Mouse (Mus musculus) CH12.LX (cell line): ENCODE measurements around the gene Bms1. TPM values are rescaled to one million over a fixed set of nuclear protein-coding genes. Genes with fewer than 3 reads are reported as not detected.
A peak's percentile ranks its signal among the peaks of the same experiment; 100 is the strongest.

Experiments used
- DNase-seq: peaks from one replicate; pipeline ENCODE4 v3.0.0-alpha.2; 2013; ENCODE audit errors: extremely low read depth
- H3K27ac ChIP-seq: 2 replicates; pipeline ENCODE4 v1.5.1; 2012; ENCODE audit warnings: low read depth, mild to moderate bottlenecking, control low read depth, moderate library complexity; ENCODE audit not compliant: insufficient read depth
- H3K27me3 ChIP-seq: replicated peaks from 2 replicates; pipeline ENCODE3; 2012; ENCODE audit warnings: inconsistent platforms
- H3K36me3 ChIP-seq, 2 experiments: replicated peaks in 1 of 2; 2 replicates each; pipeline versions ENCODE3 to v1.6.1; 2012; ENCODE audit warnings: inconsistent platforms in 1 of 2, low read length in 1 of 2, mild to moderate bottlenecking in 1 of 2, mixed read lengths in 1 of 2, moderate library complexity in 1 of 2; ENCODE audit not compliant: control insufficient read depth in 1 of 2, insufficient read depth in 1 of 2
- H3K4me1 ChIP-seq, 2 experiments: 2 replicates each; pipeline ENCODE4 v1.6.1; 2012; ENCODE audit warnings: inconsistent platforms in 1 of 2, moderate library complexity in 1 of 2; ENCODE audit not compliant: insufficient read depth in 2 of 2, control insufficient read depth in 1 of 2
- H3K4me2 ChIP-seq: 2 replicates; pipeline ENCODE4 v1.6.1; 2012; ENCODE audit warnings: low read depth, mild to moderate bottlenecking, control low read depth; ENCODE audit not compliant: poor library complexity, insufficient read depth, severe bottlenecking
- H3K4me3 ChIP-seq, 3 experiments: fragments of 150-350 bp in 1 of 3; sonication (generic) in 1 of 3; replicated peaks in 1 of 3; 2 replicates each; pipeline versions ENCODE3 to v1.5.1; 2011 to 2012; ENCODE audit warnings: low read depth in 2 of 3, low read length in 2 of 3, mild to moderate bottlenecking in 2 of 3, moderate library complexity in 2 of 3, control low read depth in 1 of 3, improper control_type of control experiment in 1 of 3, inconsistent platforms in 1 of 3, mixed read lengths in 1 of 3; ENCODE audit not compliant: poor library complexity in 1 of 3
- H3K79me2 ChIP-seq: replicated peaks from 2 replicates; pipeline ENCODE4 v1.6.1; 2012; ENCODE audit warnings: mild to moderate bottlenecking, moderate library complexity; ENCODE audit not compliant: control insufficient read depth, poor library complexity, insufficient read depth, severe bottlenecking; ENCODE audit errors: extremely low read depth
- H3K9ac ChIP-seq: 2 replicates; pipeline ENCODE4 v1.6.1; 2012; ENCODE audit warnings: low read depth, mild to moderate bottlenecking, control low read depth, moderate library complexity; ENCODE audit not compliant: insufficient read depth
- H3K9me3 ChIP-seq: replicated peaks from 2 replicates; pipeline ENCODE3; 2012; ENCODE audit warnings: low read length, inconsistent platforms, mixed read lengths
- BHLHE40 ChIP-seq: IDR thresholded peaks from 2 replicates; pipeline ENCODE4 v1.6.1; 2011; ENCODE audit warnings: mild to moderate bottlenecking, low read depth, low read length, improper control_type of control experiment
- CHD1 ChIP-seq: IDR thresholded peaks from 2 replicates; pipeline ENCODE4 v1.6.1; 2012; ENCODE audit warnings: low read depth, low read length, improper control_type of control experiment, inconsistent platforms
- CHD2 ChIP-seq: IDR thresholded peaks from 2 replicates; pipeline ENCODE4 v1.6.1; 2011; ENCODE audit warnings: low read length, improper control_type of control experiment
- CTCF ChIP-seq, 2 experiments: IDR thresholded peaks in 1 of 2; conservative IDR thresholded peaks in 1 of 2; 2 replicates each; pipeline ENCODE4 v1.5.1; 2011 to 2012; ENCODE audit warnings: low read depth in 2 of 2, low read length in 2 of 2, improper control_type of control experiment in 1 of 2, inconsistent platforms in 1 of 2, mild to moderate bottlenecking in 1 of 2, moderate library complexity in 1 of 2
- ELF1 ChIP-seq: IDR thresholded peaks from 2 replicates; pipeline ENCODE4 v1.6.1; 2014; ENCODE audit warnings: low read depth, mild to moderate bottlenecking, inconsistent platforms, low read length, improper control_type of control experiment
- ETS1 ChIP-seq: conservative IDR thresholded peaks from 2 replicates; pipeline ENCODE4 v1.6.1; 2012; ENCODE audit warnings: low read depth, mild to moderate bottlenecking, inconsistent platforms, low read length, improper control_type of control experiment, moderate library complexity
- GABPA ChIP-seq: IDR thresholded peaks from 2 replicates; pipeline ENCODE4 v1.6.1; 2012; ENCODE audit warnings: low read depth, low read length, improper control_type of control experiment, inconsistent platforms; ENCODE audit not compliant: insufficient replicate concordance
- JUND ChIP-seq: conservative IDR thresholded peaks from 2 replicates; pipeline ENCODE4 v1.6.1; 2011; ENCODE audit warnings: low read depth, low read length, improper control_type of control experiment
- MEF2A ChIP-seq: IDR thresholded peaks from 2 replicates; pipeline ENCODE4 v1.6.1; 2014; ENCODE audit warnings: low read depth, mild to moderate bottlenecking, inconsistent platforms, low read length, improper control_type of control experiment, borderline replicate concordance
- MXI1 ChIP-seq: IDR thresholded peaks from 2 replicates; pipeline ENCODE4 v1.6.1; 2011; ENCODE audit warnings: mild to moderate bottlenecking, low read depth, low read length, improper control_type of control experiment
- NELFE ChIP-seq: IDR thresholded peaks from 2 replicates; pipeline ENCODE4 v1.6.1; 2011; ENCODE audit warnings: low read depth, low read length, improper control_type of control experiment
- PAX5 ChIP-seq: IDR thresholded peaks from 2 replicates; pipeline ENCODE4 v1.6.1; 2012; ENCODE audit warnings: low read length, inconsistent platforms, mixed read lengths
- POLR2AphosphoS2 ChIP-seq: IDR thresholded peaks from 2 replicates; pipeline ENCODE4 v1.6.1; 2011; ENCODE audit warnings: low read depth, low read length, improper control_type of control experiment
- RAD21 ChIP-seq: IDR thresholded peaks from 2 replicates; pipeline ENCODE4 v1.6.1; 2011; ENCODE audit warnings: low read depth, mild to moderate bottlenecking, low read length, improper control_type of control experiment, moderate library complexity
- SIN3A ChIP-seq: IDR thresholded peaks from 2 replicates; pipeline ENCODE4 v1.6.1; 2012; ENCODE audit warnings: low read length, improper control_type of control experiment, inconsistent platforms
- SMC3 ChIP-seq: IDR thresholded peaks from 2 replicates; pipeline ENCODE4 v1.6.1; 2011; ENCODE audit warnings: low read depth, low read length, improper control_type of control experiment
- TCF12 ChIP-seq: IDR thresholded peaks from 2 replicates; pipeline ENCODE4 v1.6.1; 2014; ENCODE audit warnings: low read depth, mild to moderate bottlenecking, inconsistent platforms, low read length, improper control_type of control experiment
- UBTF ChIP-seq: IDR thresholded peaks from 2 replicates; pipeline ENCODE4 v1.6.1; 2012; ENCODE audit warnings: low read depth, mild to moderate bottlenecking, inconsistent platforms, low read length, improper control_type of control experiment, moderate library complexity
- ZMIZ1 ChIP-seq: IDR thresholded peaks from 2 replicates; pipeline ENCODE4 v1.6.1; 2012; ENCODE audit warnings: low read depth, mild to moderate bottlenecking, inconsistent platforms, low read length, improper control_type of control experiment
- ZNF384 ChIP-seq: IDR thresholded peaks from 2 replicates; pipeline ENCODE4 v1.6.1; 2012; ENCODE audit warnings: low read depth, low read length, improper control_type of control experiment, inconsistent platforms
- dilution Hi-C: fragments of 300-500 bp; cut with MboI; formaldehyde crosslinking; loops from 2 replicates; pipeline ENCODE4 v1.14.3; 2020; ENCODE audit warnings: low sequenced_read_pairs; ENCODE audit not compliant: extremely low pct_unique_long_range_greater_than_20kb, extremely low pct_ligation_motif_present
- in situ Hi-C: fragments of 300-500 bp; cut with MboI; formaldehyde crosslinking; loops from 3 replicates; pipeline ENCODE4 v1.14.3; 2019; ENCODE audit warnings: low sequenced_read_pairs, low pct_ligation_motif_present, low pct_unique_long_range_greater_than_20kb, mixed read lengths
- polyA plus RNA-seq: library from polyadenylated mRNA; unstranded; fragments of >175 nt; gene quantifications from 2 replicates; pipeline ENCODE4 v1.2.1, GENCODE M21; 2012; ENCODE audit warnings: low read depth; ENCODE audit not compliant: insufficient read length
- total RNA-seq, 2 experiments: library from RNA; depleted of rRNA; stranded (reverse); fragments of 300-350 nt in 1 of 2; fragments of >200 nt in 1 of 2; gene quantifications; 2 replicates each; pipeline ENCODE4 v1.2.3; 2012 to 2014

The Bms1 gene
- total and polyA plus RNA-seq, 3 experiments, result 40.7 to 108 (median 57.0) TPM

GRCm38 (mm10) chr6:118375026-118375425, 44.2 kb downstream of the Bms1 start:
- dilution Hi-C loops (no loop called here), in situ Hi-C loops (loop anchor here (5.0 kb wide), 1 partner anchor 198 kb away; no protein-coding TSS in a partner anchor)
- Histone ChIP-seq H3K9me3 (no peaks in the 10 kb centered on the region), H3K36me3 (no peaks in the 10 kb centered on the region), H3K79me2 (no peaks in the 10 kb centered on the region), H3K27ac (no peak overlapping the region), H3K27me3 (peaks cover 62% of the 10 kb centered on the region), H3K4me2 (no peak overlapping the region), H3K4me3 (no peak overlapping the region), H3K9ac (no peak overlapping the region), H3K4me1 (no peaks in the 10 kb centered on the region; a peak in 1 of 4 replicates)
- TF ChIP-seq ETS1, result no peak
- no peak for DNase-seq

DNA sequence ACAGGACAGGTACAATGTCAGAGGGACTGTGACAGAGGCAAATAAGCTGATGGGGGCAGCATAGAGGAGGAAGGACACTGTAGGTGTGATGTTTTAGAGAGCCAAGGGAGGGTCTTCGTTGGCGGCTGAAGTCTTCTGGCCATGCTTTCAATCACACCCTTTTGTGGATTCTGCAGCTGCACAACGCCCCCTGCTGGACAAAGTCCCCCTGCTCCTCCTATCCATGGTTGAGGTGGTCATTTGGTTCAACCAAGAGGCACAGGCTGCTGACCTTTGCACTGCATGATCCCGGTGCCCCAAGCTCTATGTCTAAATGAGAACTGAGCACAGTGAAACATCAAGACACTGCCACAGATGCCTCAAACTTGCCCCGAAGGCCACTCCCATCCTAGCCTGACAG, 46.0 kb downstream of the Bms1 start:
- Histone ChIP-seq H3K36me3 (no peaks in the 10 kb centered on the region), H3K9ac (no peak overlapping the region), H3K27me3 (peaks cover 65% of the 10 kb centered on the region), H3K27ac (no peak overlapping the region), H3K4me1 (no peaks in the 10 kb centered on the region; a peak in 1 of 4 replicates), H3K4me3 (no peak overlapping the region), H3K9me3 (no peaks in the 10 kb centered on the region), H3K4me2 (no peak overlapping the region), H3K79me2 (no peaks in the 10 kb centered on the region)
- DNase-seq, result peak; percentile 17
- dilution Hi-C loops (no loop called here), in situ Hi-C loops (no loop called here)
- TF ChIP-seq TCF12, result no peak
- no peak for TF ChIP-seq CHD1
- no peak for TF ChIP-seq ZNF384
- no peak for TF ChIP-seq BHLHE40
- TF ChIP-seq SMC3, result peak; percentile 48
- TF ChIP-seq PAX5, result no peak
- no peak for TF ChIP-seq ETS1
- no peak for TF ChIP-seq GABPA
- no peak for TF ChIP-seq CHD2
- TF ChIP-seq POLR2AphosphoS2, result no peak
- TF ChIP-seq MXI1, result no peak
- TF ChIP-seq JUND, result no peak
- peak; percentile 50 for TF ChIP-seq RAD21
- no peak for TF ChIP-seq MEF2A
- TF ChIP-seq ELF1, result no peak
- peak; percentile 19 to 61; a peak in 2 of 4 replicates for TF ChIP-seq CTCF (conservative IDR thresholded peaks at IDR 0.05 in 1 of 2, IDR thresholded peaks at IDR 0.05 in 1 of 2; ENCODE audit: low read depth in 2 of 2, low read length in 2 of 2)

DNA sequence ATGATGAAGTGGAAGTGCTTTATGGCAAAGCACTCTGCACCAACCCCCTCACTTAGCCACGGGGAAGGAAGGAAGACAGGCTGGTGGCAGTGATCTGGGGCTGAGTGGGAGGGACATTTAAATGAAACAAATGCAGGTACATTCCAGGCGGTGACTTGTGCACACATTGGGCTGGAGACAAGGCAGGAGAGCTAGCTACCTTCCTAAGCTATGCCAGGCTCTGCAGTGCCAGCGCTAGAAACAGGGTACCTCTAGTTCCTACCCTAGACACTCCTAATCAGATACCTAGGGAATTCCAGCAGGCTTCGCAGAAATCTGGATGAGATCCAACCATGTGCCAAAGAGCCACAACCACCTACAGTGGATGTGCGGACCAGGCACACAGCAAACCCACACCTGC, 46.5 kb downstream of the Bms1 start:
- Histone ChIP-seq H3K4me2 (no peak overlapping the region), H3K27ac (no peak overlapping the region), H3K4me1 (no peaks in the 10 kb centered on the region; a peak in 1 of 4 replicates), H3K27me3 (peaks cover 65% of the 10 kb centered on the region), H3K36me3 (no peaks in the 10 kb centered on the region), H3K9ac (no peak overlapping the region), H3K4me3 (no peak overlapping the region), H3K79me2 (no peaks in the 10 kb centered on the region), H3K9me3 (no peaks in the 10 kb centered on the region)
- no peak for TF ChIP-seq UBTF
- no peak for TF ChIP-seq JUND
- no peak for TF ChIP-seq SIN3A
- TF ChIP-seq CHD2, result no peak
- TF ChIP-seq ZMIZ1, result no peak
- TF ChIP-seq PAX5, result no peak
- no peak for TF ChIP-seq NELFE
- TF ChIP-seq TCF12, result no peak
- in situ Hi-C loops, result no loop called here
- no peak for DNase-seq
- dilution Hi-C loops, result no loop called here
